Mouse (Mus musculus) spleen, postnatal 4 days (tissue): Measurements from ENCODE around the gene Gm28042.

ENCODE experiments used
- DNase-seq, 2 experiments: peaks; one replicate each; pipeline ENCODE4 v3.0.0; 2022; ENCODE audit warnings: low spot score in 2 of 2

Gene Gm28042

GRCm38 (mm10) chr2:120026984-120027949 is at the start of gene Gm28042, which contains the start of gene Jmjd7:
Gene Gm28042, plus strand, starts transcription at chr2:120027493.
Gene Jmjd7, plus strand, starts transcription at chr2:120027483.
- DNase-seq, result peak; percentile 93 to 97

GRCm38 (mm10) chr2:119980343-119980986 is 46.8 kb upstream of the Gm28042 start:
- no peak for DNase-seq

- DNase-seq, result no peak
These were observed 45.7 kb upstream of the Gm28042 start for GRCm38 (mm10) chr2:119981631-119982030.

DNA sequence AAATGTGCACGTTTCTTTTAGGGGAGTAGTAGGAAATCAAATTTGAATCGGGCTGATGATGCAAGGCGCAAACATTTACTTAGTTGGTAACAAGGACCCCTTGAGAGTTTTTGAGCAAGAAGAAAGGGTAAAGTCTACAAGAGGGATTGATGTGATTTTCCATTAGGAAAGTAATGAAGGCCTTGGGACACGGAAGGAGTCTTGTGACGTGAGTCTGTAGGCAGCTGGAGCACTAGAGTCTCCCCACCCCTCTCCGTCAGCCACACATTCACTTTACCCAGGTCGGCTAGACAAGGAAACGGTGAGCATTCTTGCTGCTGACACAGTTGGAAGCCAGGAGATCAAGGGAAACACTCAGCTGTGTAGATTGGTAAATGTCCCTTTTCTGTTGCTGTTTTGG is 41.4 kb upstream of the Gm28042 start:
- DNase-seq, result no peak

DNA sequence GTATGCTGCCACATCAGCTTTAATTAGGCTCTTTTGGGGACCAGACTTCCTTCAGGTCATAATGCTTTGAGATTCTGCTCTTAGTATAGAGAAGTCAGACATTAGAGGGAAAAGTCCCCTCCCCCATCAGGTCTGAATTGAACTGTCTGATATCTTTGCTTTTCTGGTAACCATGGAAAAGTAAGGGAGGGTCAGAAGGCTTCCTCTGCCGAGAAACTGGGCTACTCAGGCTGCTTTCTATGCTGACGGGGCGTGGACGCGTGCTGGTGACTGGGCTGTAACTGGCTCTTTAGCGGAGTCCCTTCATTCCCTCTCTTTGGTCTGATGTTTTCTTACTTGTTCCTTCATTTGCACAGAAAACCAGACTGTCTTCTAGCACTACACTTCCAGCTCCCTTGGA is 40.9 kb upstream of the Gm28042 start:
- DNase-seq, result no peak

GRCm38 (mm10) chr2:119987441-119987840 is 39.9 kb upstream of the Gm28042 start:
- no peak for DNase-seq

DNA sequence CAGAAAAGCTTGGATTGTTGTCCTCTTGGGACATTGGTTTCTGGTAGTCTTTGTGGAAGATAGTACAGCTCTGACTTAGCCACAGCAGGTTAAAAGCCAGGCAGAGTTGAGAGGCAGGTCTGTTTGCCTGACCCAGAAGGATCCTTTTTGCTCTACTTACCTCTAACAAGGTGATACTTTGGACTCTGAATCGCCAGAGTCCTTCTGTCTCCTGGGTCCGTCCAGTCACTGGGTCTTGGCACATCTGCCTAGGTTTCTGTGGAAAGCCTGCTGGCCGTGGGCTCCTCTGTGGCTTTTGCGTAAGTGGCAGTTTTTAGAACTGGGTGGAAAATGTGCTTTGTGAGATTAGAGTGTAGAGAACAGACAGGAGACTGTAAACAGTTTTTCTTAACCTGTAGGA is 38.3 kb upstream of the Gm28042 start:
- DNase-seq, result no peak

- no peak for DNase-seq
These were observed 36.4 kb upstream of the Gm28042 start for GRCm38 (mm10) chr2:119990881-119991280.

DNA sequence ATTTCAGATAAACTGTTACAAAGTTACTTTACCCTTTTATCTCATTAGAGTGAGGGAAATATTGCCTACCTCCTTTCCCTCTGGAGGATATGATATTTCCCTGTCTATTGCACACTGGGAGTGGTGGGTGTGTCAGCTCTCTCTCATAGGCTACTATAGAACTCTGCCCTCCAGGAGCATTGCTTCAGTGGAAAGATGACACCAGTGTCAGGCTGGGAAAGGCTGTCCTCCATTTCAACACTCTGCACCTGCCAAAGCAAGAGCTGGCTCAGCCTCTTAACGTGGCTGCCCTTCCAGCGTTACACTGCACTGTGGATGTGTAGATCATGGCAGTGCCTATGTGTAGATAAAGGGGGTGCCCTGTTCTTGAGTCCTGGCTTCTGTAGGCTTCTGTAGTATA is 34.9 kb upstream of the Gm28042 start:
- no peak for DNase-seq

DNA sequence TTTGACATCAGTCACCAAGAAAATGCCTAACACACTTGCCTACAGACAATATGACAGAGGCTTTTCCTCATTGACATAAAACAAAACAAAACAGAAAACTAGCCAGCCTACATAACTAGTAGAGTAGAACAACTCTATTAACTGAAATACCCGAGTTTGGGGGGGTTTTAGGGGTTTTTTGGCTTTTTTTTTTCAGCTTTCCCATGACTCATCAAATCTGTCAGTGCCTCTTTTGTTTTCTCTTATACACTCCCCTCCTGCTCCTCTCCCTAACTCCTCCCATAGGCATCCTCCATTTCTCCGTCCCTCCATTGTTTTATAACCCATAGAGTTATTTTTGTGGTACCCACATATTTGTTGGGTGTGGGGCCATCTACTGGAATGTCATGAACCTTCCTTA is 33.8 kb upstream of the Gm28042 start:
- no peak for DNase-seq

GRCm38 (mm10) chr2:119994839-119995238 is 32.5 kb upstream of the Gm28042 start:
- DNase-seq, result no peak

DNA sequence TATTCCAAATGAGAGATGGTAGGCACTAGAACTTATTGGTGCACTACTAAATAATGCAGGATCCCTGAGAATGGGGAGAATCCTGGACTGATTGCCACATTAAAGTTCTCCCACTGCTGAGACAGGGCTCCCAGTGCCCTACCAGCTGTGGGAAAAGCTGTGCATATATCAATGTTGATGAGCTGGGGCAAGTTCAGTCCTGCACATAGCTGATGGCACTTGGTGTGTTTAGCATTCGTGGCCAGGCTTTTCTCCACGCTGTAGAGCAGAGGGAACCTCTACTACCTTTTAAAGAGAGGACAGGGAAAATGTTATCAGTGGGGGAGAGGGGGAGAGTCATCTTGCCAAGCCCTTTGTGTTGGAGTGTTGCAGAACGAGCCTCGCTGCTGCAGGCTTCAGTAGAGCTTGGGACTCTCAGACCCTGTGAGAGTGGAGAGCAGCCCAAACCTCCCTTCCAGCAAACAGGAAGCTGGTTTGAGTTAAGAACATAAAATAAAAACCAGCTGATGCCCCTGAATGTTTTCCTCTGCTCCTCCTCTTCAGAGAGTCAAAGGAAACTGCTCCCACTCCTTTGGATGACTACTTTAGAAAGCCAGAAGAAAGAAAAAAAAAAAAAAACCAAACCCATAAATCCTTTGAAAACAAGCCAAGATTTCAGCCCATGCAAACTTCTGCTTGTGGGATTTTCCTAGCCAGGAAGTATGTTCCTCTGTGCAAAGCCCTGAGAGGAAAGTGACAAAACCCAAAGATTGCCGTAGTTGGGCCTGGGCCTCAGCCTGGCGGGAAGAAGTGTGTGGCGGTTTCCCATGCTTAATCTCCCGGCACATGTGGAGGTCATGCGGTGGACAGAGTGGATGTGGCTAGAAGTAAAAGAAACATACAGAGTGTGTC is 31.7 kb upstream of the Gm28042 start:
- no peak for DNase-seq

DNA sequence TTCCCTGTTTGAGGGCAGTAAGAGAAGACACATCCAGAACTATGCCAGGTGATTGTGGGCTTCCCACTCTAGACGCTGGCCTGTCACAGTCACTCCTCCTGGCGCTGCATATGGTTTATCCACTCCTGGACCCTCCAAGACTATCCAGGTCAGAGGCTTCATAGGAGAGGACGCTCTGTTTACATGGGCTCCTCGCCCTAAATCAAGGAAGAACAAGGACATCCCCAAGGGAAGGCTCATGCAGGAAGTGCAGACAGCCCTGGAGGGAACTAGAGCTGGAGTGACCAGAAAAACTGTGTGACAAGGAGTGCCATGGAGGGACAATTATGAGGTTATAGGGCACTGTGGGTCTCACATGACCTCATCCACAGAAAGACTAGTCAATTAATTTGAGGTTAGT is 29.9 kb upstream of the Gm28042 start:
- DNase-seq, result no peak

GRCm38 (mm10) chr2:119999731-120000130 is 27.6 kb upstream of the Gm28042 start:
- DNase-seq, result no peak

GRCm38 (mm10) chr2:120000882-120001584 is 26.3 kb upstream of the Gm28042 start:
- no peak for DNase-seq

GRCm38 (mm10) chr2:120001956-120002355 is 25.3 kb upstream of the Gm28042 start:
- DNase-seq, result no peak

DNA sequence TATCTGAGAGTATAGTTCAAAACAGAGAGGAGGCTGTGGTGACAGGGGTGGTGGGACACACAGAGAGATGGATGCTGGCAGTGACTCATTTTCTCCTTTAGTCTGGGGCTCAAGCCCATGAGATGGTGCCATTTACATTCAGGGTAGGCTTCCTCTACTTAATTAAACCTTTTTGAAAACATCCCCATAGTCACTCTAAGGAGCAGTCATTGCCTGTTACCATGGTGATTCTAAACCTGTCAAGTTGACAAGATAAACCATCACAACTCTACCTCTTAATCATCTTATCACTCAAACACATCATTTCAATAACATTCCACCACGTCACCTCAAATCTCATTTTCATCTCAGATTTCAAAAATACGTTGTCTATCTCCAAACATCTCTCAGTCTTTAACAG is 23.3 kb upstream of the Gm28042 start:
- DNase-seq, result no peak

GRCm38 (mm10) chr2:120006696-120007095 is 20.6 kb upstream of the Gm28042 start:
- no peak for DNase-seq

DNA sequence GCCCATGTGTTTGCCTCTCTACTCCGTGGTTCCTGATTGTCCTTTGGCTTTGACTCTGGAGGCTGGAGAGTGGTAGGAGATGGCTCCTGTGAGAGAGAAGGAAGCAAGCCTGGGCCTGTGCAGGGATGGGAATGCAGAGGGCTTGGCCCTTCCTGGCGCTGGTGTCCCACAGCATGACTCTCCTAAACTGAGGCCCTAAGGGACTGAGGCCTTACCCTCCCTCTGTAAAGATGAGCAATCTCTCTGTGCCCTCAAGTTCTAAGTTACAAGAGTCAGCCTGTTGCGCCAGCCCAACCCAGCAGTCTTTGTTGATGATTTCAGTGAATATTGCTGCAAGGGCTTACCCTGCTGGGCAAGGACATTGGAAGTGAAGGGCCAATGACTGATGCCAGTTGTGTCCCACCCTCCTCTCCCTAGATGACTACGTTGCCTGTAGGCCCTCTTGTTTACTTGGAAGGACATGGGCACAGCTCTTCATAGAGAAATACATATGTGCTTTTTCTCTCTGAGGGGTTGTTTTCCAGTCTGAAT is 19.5 kb upstream of the Gm28042 start:
- DNase-seq, result no peak

GRCm38 (mm10) chr2:120008672-120009071 is 18.6 kb upstream of the Gm28042 start:
- DNase-seq, result no peak
